Mouse (Mus musculus): ENCODE measurements around the gene Fam216a.

DNA sequence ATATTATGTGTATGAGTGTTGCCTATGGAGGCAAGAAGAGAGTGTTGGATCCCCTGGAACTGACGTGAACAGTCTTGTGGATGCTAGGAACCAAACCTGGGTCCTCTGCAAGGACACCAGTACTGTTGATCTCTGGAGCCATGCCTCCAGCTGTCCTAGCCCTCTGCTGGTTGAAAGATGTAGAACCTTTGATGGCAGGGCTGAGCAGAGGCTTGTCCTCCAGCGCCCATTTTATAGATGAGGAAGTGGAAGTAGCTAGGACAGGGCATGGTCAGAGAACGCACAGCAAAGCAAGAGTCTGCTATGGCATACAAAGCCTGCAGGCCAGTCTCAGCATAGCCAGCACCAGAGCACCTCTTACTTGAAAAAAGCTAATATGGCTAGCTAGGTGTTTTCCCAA lies 54.1 kb downstream of the Fam216a start:
- TF ChIP-seq MAX (IDR thresholded peaks at IDR 0.05), result no peak
- no peak for TF ChIP-seq CTCF (IDR thresholded peaks at IDR 0.05; ENCODE audit: control insufficient read depth, insufficient read depth, insufficient read length)
- no peak for TF ChIP-seq USF1 (IDR thresholded peaks at IDR 0.05; ENCODE audit: low read depth)
- TF ChIP-seq MYOG (IDR thresholded peaks at IDR 0.05; ENCODE audit: control insufficient read depth, extremely low read depth, insufficient read length), result no peak
- TF ChIP-seq MYOD1 (IDR thresholded peaks at IDR 0.05; ENCODE audit: control insufficient read depth, insufficient read length, low read depth), result no peak
- no peak for TF ChIP-seq FOSL1 (IDR thresholded peaks at IDR 0.05; ENCODE audit: insufficient read depth, low read length, poor library complexity, severe bottlenecking)
- TF ChIP-seq CEBPB (IDR thresholded peaks at IDR 0.05; ENCODE audit: low read depth), result no peak
